Mouse (Mus musculus): Measurements from ENCODE around the gene Zscan4c. TPM values are rescaled to one million over a fixed set of nuclear protein-coding genes. Genes with fewer than 3 reads are reported as not detected.

Zscan4c gene
- polyA plus RNA-seq (2017; shearing (Covaris generic)) = under 1 TPM; 0.08 to 0.43 TPM

DNA sequence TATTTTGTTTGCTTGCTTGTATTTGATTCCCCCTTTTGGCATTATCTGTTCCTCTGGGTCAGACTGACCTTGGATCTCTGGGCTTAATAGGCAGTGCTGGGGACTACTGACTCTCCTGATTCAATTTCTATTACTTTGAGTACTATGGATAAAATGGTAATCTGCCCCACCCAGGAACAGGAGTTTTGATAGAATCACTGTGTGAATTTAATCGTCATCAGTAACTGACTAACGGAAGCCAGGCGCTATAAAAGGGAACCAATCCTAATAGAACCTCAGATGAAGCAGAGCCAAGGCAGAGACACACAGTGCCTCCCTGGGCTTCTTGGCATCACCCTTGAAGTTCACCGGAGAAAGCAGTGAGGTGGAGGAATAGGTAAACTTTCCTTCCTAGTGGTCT, at the start of gene Zscan4c:
Gene Zscan4c (plus strand): TSS at position 301 of the 400 bp plus-strand sequence.

Other genes with a start within 250 kb of the Zscan4c start
- gene Zscan4b, start 100.7 kb upstream of the Zscan4c start, polyA plus RNA-seq (2017; shearing (Covaris generic)) = not detected
- gene Zscan4-ps1, start 63.9 kb downstream of the Zscan4c start, polyA plus RNA-seq (2017; shearing (Covaris generic)) = under 1 TPM in 1 of 2 experiments, not detected in 1; 0.14 TPM
- under 1 TPM in 1 of 2 experiments, not detected in 1; 0.61 TPM for gene Zscan4d, start 160.4 kb downstream of the Zscan4c start, polyA plus RNA-seq (2017; shearing (Covaris generic))